Mouse (Mus musculus): ENCODE data around the gene Dhx35.

The Dhx35 gene

GRCm38 (mm10) chr2:158893171-158893853 lies 98.7 kb downstream of the Dhx35 start:
- no peak for DNase-seq (ENCODE audit: low spot score in 2 of 2)

- DNase-seq (ENCODE audit: low spot score in 2 of 2) = no peak
Measured at GRCm38 (mm10) chr2:158898469-158899196, 104.0 kb downstream of the Dhx35 start.

Data from urinary bladder, postnatal 36 days (tissue).